Mouse (Mus musculus) midbrain, embryonic 16.5 days (tissue): ENCODE measurements around the gene 1700123K08Rik. TPM values are rescaled to one million over a fixed set of nuclear protein-coding genes. Genes with fewer than 3 reads are reported as not detected.
"Not testable (repeated sequence)": the region's sequence is repeated elsewhere in the genome, so short reads cannot be mapped to it uniquely, and the experiment has no call there.

Source experiments
- ATAC-seq: fragments of 200-750 bp; cut with Nextera tagmentation; 2 replicates; pipeline ENCODE4 v1.8.0; 2017; ENCODE audit warnings: moderate TSS enrichment
- H3K27ac ChIP-seq: fragments of 300-500 bp; sonication (generic); 2 replicates; pipeline ENCODE4 v1.5.1; 2014; ENCODE audit warnings: mild to moderate bottlenecking, low read length, mixed read lengths
- H3K27me3 ChIP-seq: fragments of 300-500 bp; sonication (generic); 2 replicates; pipeline ENCODE4 v1.6.1; 2014; ENCODE audit warnings: low read depth, low read length, mixed read lengths; ENCODE audit not compliant: control insufficient read depth, insufficient read depth
- H3K36me3 ChIP-seq: fragments of 300-500 bp; sonication (generic); 2 replicates; pipeline ENCODE4 v1.6.1; 2014; ENCODE audit warnings: mild to moderate bottlenecking, low read length, moderate library complexity, mixed read lengths; ENCODE audit not compliant: control insufficient read depth, insufficient read depth
- H3K4me1 ChIP-seq: fragments of 300-500 bp; sonication (generic); 2 replicates; pipeline ENCODE4 v1.6.1; 2014; ENCODE audit warnings: mild to moderate bottlenecking, low read length, mixed read lengths; ENCODE audit not compliant: control insufficient read depth, insufficient read depth
- H3K4me2 ChIP-seq: fragments of 300-500 bp; sonication (generic); 2 replicates; pipeline ENCODE4 v1.6.1; 2014; ENCODE audit warnings: mild to moderate bottlenecking, low read length, mixed read lengths
- H3K4me3 ChIP-seq: fragments of 300-500 bp; sonication (generic); 2 replicates; pipeline ENCODE4 v1.5.1; 2014; ENCODE audit warnings: low read depth, mild to moderate bottlenecking, low read length, moderate library complexity, mixed read lengths
- H3K9ac ChIP-seq: fragments of 300-500 bp; sonication (generic); 2 replicates; pipeline ENCODE4 v1.6.1; 2014; ENCODE audit warnings: low read depth, low read length, mixed read lengths
- H3K9me3 ChIP-seq: fragments of 300-500 bp; sonication (generic); replicated peaks from 2 replicates; pipeline ENCODE4 v1.6.1; 2014; ENCODE audit warnings: mild to moderate bottlenecking, low read length, mixed read lengths; ENCODE audit not compliant: control insufficient read depth, poor library complexity, severe bottlenecking
- WGBS: fragments of 180-500 bp; shearing (Covaris S2); extraction: QIAGEN DNeasy Blood & Tissue Kit; methylation state at CpG from one replicate; pipeline ENCODE4 v1.1.7; 2014; 5-methylcytosine and 5-hydroxymethylcytosine counted together
- microRNA-seq: library from miRNA; unstranded; fragments of <30 nt; microRNA quantifications from one replicate; pipeline ENCODE4, GENCODE M21; 2017
- polyA plus RNA-seq: library from polyadenylated mRNA; unstranded; fragments of >200 nt; fragmentation: Nextera tagmentation; extraction: Ambion mirVana; gene quantifications from 2 replicates; pipeline ENCODE4 v1.2.1, GENCODE M21; 2015

The 1700123K08Rik gene
- not detected in 2 replicates for polyA plus RNA-seq

- H3K4me1 ChIP-seq, H3K4me3 ChIP-seq, H3K9me3 ChIP-seq, ATAC-seq, H3K36me3 ChIP-seq, H3K27me3 ChIP-seq, H3K4me2 ChIP-seq, H3K27ac ChIP-seq, H3K9ac ChIP-seq: not testable (repeated sequence)
- 89% methylated on average over 2 of the region's 2 CpGs for WGBS
These were observed at the start of gene 1700123K08Rik for GRCm38 (mm10) chr5:138564612-138565011. TSS of gene 1700123K08Rik (minus strand) at chr5:138564712.

DNA sequence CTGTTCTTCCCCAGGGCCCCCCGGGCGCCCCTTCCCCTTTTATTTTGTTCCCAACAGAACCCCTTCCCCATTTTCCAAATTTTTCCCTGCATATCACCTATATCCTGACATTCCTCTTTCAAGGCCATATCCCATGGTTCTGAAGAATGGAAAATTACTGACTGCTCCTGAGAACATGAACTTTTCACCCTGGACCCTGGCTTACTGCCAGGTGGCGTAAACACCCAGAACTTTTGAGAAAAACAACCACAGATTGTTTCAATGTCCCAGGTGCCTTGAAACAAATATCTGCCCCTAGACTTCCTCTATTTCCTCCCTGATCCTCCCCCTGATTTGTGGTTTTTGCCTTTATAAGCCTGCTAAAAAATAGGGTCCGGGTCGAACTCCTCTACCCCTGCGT is 22.9 kb upstream of the 1700123K08Rik start:
- 91% methylated on average over 6 of the region's 6 CpGs for WGBS
- no peaks in the 10 kb centered on the region for H3K4me1 ChIP-seq
- H3K36me3 ChIP-seq: no peaks in the 10 kb centered on the region
- H3K9me3 ChIP-seq: peaks cover 19% of the 10 kb centered on the region; the same call in 1 of the 2 replicates
- no peak overlapping the region for H3K9ac ChIP-seq
- H3K4me3 ChIP-seq: no peak overlapping the region
- no peak overlapping the region for H3K27ac ChIP-seq
- no peak overlapping the region for H3K4me2 ChIP-seq
- no peak for ATAC-seq
- H3K27me3 ChIP-seq: no peaks in the 10 kb centered on the region

- H3K4me3 ChIP-seq: no peak overlapping the region
- no peak for ATAC-seq
These were observed 7.1 kb upstream of the 1700123K08Rik start for GRCm38 (mm10) chr5:138571623-138572022.

GRCm38 (mm10) chr5:138552718-138553117 is 11.8 kb downstream of the 1700123K08Rik start:
- H3K27ac ChIP-seq: no peak overlapping the region
- H3K4me1 ChIP-seq: no peaks in the 10 kb centered on the region
- no peaks in the 10 kb centered on the region for H3K9me3 ChIP-seq
- no peaks in the 10 kb centered on the region for H3K36me3 ChIP-seq
- no peak overlapping the region for H3K9ac ChIP-seq
- no peak overlapping the region for H3K4me2 ChIP-seq
- no peak for ATAC-seq
- WGBS: 56% methylated on average over 1 of the region's 1 CpGs
- H3K4me3 ChIP-seq: no peak overlapping the region
- no peaks in the 10 kb centered on the region for H3K27me3 ChIP-seq

More at GRCm38 (mm10) chr5:138571623-138572022, 7.1 kb upstream of the 1700123K08Rik start:
- no peaks in the 10 kb centered on the region for H3K27me3 ChIP-seq
- H3K36me3 ChIP-seq: no peaks in the 10 kb centered on the region
- WGBS: 58% methylated on average over 4 of the region's 4 CpGs
- H3K9ac ChIP-seq: no peak overlapping the region
- 0 out of 2 replicates have a peak, but pooled peaks cover 3% of the 10 kb centered on the region for H3K9me3 ChIP-seq
- no peaks in the 10 kb centered on the region for H3K4me1 ChIP-seq
- H3K27ac ChIP-seq: no peak overlapping the region
- no peak overlapping the region for H3K4me2 ChIP-seq

DNA sequence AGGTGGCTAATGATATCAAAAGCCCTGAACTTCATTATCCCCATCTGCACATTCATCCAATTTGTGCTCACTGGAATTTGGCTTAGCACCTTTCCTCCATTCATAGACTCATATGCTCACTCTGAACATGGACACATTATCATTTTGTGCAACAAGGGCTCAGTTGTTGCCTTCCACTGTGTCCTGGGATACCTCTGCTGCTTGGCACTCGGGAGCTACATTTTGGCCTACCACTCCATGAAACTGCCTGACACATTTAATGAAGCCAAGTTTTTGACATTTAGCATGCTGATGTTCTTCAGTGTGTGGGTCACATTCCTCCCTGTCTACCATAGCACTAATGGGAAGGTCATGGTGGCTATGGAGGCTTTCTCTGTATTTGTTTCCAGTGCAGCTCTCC is 32.0 kb downstream of the 1700123K08Rik start:
- no peak overlapping the region for H3K4me2 ChIP-seq
- no peaks in the 10 kb centered on the region for H3K4me1 ChIP-seq
- no peak overlapping the region for H3K9ac ChIP-seq
- H3K27ac ChIP-seq: no peak overlapping the region
- H3K36me3 ChIP-seq: no peaks in the 10 kb centered on the region
- H3K27me3 ChIP-seq: no peaks in the 10 kb centered on the region
- 96% methylated on average over 1 of the region's 1 CpGs for WGBS
- no peak overlapping the region for H3K4me3 ChIP-seq
- H3K9me3 ChIP-seq: no peaks in the 10 kb centered on the region
- no peak for ATAC-seq

Small RNA genes within 50 kb of the gene (microRNA-seq; reads per million reads assigned to microRNA genes)
- gene Gm24082: not detected

Other genes starting within 250 kb of the 1700123K08Rik start
- gene Pvrig, start 222.8 kb downstream of the 1700123K08Rik start, polyA plus RNA-seq: not detected in 2 replicates
- 67.0 and 69.6 TPM in 2 replicates for gene Zfp157, start 123.2 kb downstream of the 1700123K08Rik start, polyA plus RNA-seq
- 75.8 and 80.6 TPM in 2 replicates for gene Zfp68, start 55.0 kb upstream of the 1700123K08Rik start, polyA plus RNA-seq
- 25.3 and 26.3 TPM in 2 replicates for gene A430033K04Rik, start 58.1 kb upstream of the 1700123K08Rik start, polyA plus RNA-seq
- 41.9 and 44.7 TPM in 2 replicates for gene Fam20c, start 189.8 kb upstream of the 1700123K08Rik start, polyA plus RNA-seq